Mouse (Mus musculus) hindbrain, embryonic 11.5 days (tissue): ENCODE results near the gene Fam126a. TPM values are rescaled to one million over a fixed set of nuclear protein-coding genes. Genes with fewer than 3 reads are reported as not detected.

Experiments
- ATAC-seq: fragments of 200-750 bp; cut with Nextera tagmentation; 2 replicates; pipeline ENCODE4 v1.8.0; 2017; ENCODE audit warnings: mild to moderate bottlenecking, moderate TSS enrichment, moderate library complexity; ENCODE audit not compliant: low FRiP score
- DNase-seq: peaks from one replicate; pipeline ENCODE4 v3.0.0-alpha.2; 2015; ENCODE audit warnings: low spot score
- H3K27ac ChIP-seq: fragments of 300-500 bp; sonication (generic); 2 replicates; pipeline ENCODE4 v1.5.1; 2014; ENCODE audit warnings: mild to moderate bottlenecking, low read depth, low read length
- H3K27me3 ChIP-seq: fragments of 300-500 bp; sonication (generic); 2 replicates; pipeline ENCODE4 v1.6.1; 2014; ENCODE audit warnings: mild to moderate bottlenecking, low read length, moderate library complexity, mixed read lengths; ENCODE audit not compliant: control insufficient read depth, insufficient read depth
- H3K36me3 ChIP-seq: fragments of 300-500 bp; sonication (generic); 2 replicates; pipeline ENCODE4 v1.6.1; 2014; ENCODE audit warnings: mild to moderate bottlenecking, low read length, moderate library complexity, mixed read lengths; ENCODE audit not compliant: control insufficient read depth, insufficient read depth
- H3K4me1 ChIP-seq: fragments of 300-500 bp; sonication (generic); replicated peaks from 2 replicates; pipeline ENCODE4 v1.6.1; 2014; ENCODE audit warnings: low read length, mixed read lengths; ENCODE audit not compliant: control insufficient read depth, insufficient read depth
- H3K4me2 ChIP-seq: fragments of 300-500 bp; sonication (generic); replicated peaks from 2 replicates; pipeline ENCODE4 v1.6.1; 2014; ENCODE audit warnings: mild to moderate bottlenecking, low read depth, low read length
- H3K4me3 ChIP-seq: fragments of 300-500 bp; sonication (generic); 2 replicates; pipeline ENCODE4 v1.5.1; 2014; ENCODE audit warnings: low read depth, low read length
- H3K9ac ChIP-seq: fragments of 300-500 bp; sonication (generic); 2 replicates; pipeline ENCODE4 v1.6.1; 2014; ENCODE audit warnings: low read depth, low read length
- H3K9me3 ChIP-seq: fragments of 300-500 bp; sonication (generic); 2 replicates; pipeline ENCODE4 v1.6.1; 2016; ENCODE audit warnings: low read length; ENCODE audit not compliant: control insufficient read depth
- WGBS: fragments of 180-500 bp; shearing (Covaris S2); extraction: QIAGEN DNeasy Blood & Tissue Kit; methylation state at CpG from one replicate; pipeline ENCODE4 v1.1.7; 2014; 5-methylcytosine and 5-hydroxymethylcytosine counted together
- polyA plus RNA-seq: library from polyadenylated mRNA; unstranded; fragments of >200 nt; fragmentation: Nextera tagmentation; extraction: Ambion mirVana; gene quantifications from 2 replicates; pipeline ENCODE4 v1.2.1, GENCODE M21; 2014

The Fam126a gene
- polyA plus RNA-seq, 1 experiment from 2014 or later: 38.8 TPM

DNA sequence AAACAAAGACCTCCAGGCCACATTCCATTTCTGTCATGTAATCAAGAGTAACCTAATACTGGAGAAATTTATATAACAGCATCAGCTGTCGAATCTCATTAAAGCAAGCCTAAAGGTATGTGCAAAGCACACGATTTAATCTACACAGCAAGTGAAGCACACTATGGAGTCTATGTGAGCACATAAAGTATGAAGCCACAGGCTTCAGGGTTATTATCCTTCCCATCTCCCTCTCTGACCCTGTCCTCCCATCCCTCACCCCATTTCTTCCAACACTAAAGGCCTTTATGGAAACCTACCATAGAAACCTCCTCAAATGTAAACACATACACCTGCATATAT, 37.0 kb downstream of the Fam126a start:
- ATAC-seq: peak; percentile 33; the same call in 1 of the 2 replicates
- no peak overlapping the region for H3K4me2 ChIP-seq
- H3K27me3 ChIP-seq: no peaks in the 10 kb centered on the region
- peak overlapping the region; percentile 75 for H3K27ac ChIP-seq
- H3K9me3 ChIP-seq: no peaks in the 10 kb centered on the region
- no peak overlapping the region for H3K9ac ChIP-seq
- peaks cover 2% of the 10 kb centered on the region; the same call in 1 of the 2 replicates for H3K4me1 ChIP-seq
- H3K4me3 ChIP-seq: no peak overlapping the region
- no peak for DNase-seq
- 43% methylated on average over 2 of the region's 2 CpGs for WGBS
- no peaks in the 10 kb centered on the region for H3K36me3 ChIP-seq

DNA sequence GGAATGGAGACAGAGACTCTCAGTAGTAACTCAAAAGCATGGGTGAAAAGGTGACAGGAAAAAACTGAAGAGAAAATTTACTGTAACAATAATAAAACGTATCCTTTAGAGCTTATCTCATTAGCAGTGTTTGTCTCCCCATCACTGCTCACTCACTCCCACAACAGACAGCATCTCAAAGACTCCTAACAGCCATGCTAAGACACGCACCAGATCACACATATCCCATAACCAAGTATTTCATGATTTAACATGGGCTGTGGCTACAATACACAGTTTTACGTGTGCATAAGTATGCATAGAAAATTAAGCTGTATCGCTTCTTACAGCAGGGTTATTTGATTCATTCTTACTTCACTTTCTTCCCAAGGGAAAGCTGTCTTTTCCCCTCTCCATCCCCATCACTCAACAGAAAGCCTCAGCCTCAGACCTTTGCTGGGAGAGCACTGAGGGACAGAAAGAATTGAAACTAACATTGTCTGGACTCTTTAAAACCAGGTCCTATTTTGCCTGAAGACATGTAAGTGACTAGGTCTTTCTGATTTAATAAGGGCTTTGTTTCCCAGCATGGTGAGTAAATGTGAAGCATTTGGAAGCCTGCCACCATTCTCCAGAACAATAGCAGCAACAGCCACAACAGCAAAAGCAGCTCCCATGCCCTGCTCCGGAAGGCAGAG, 37.5 kb downstream of the Fam126a start:
- no peak overlapping the region for H3K4me3 ChIP-seq
- H3K36me3 ChIP-seq: no peaks in the 10 kb centered on the region
- peak; percentile 54 for ATAC-seq
- no peak overlapping the region for H3K4me2 ChIP-seq
- peak; percentile 40 for DNase-seq
- no peak overlapping the region for H3K9ac ChIP-seq
- H3K27me3 ChIP-seq: no peaks in the 10 kb centered on the region
- 50% methylated on average over 5 of the region's 5 CpGs for WGBS
- no peaks in the 10 kb centered on the region for H3K9me3 ChIP-seq
- peaks cover 2% of the 10 kb centered on the region; the same call in 1 of the 2 replicates for H3K4me1 ChIP-seq
- peak overlapping the region; percentile 75 for H3K27ac ChIP-seq

DNA sequence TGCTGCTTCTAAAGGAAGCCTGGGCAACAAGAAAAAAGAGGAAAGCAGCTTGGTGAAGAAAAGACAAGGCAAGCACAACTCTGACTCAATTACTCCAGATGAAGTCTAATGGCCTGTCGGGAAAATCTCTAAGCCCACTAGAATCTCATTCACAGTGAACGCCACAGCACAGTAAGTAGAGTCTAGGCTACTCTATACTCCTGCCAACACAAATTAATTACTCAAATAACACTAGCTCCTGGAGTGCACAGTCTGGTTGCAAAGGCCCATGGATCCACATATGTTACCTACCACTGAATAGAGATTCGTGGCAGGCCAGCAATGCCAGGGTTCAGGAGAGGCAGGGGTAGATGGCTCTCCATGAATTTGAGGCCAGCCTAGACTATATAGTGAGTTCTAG, 40.5 kb downstream of the Fam126a start:
- Histone ChIP-seq H3K27me3 (no peaks in the 10 kb centered on the region), H3K4me3 (no peak overlapping the region), H3K4me1 (peaks cover 2% of the 10 kb centered on the region; the same call in 1 of the 2 replicates), H3K27ac (no peak overlapping the region), H3K9me3 (no peaks in the 10 kb centered on the region), H3K4me2 (no peak overlapping the region), H3K36me3 (no peaks in the 10 kb centered on the region), H3K9ac (no peak overlapping the region)
- 83% methylated on average over 3 of the region's 3 CpGs for WGBS
- DNase-seq (no peak), ATAC-seq (no peak)

DNA sequence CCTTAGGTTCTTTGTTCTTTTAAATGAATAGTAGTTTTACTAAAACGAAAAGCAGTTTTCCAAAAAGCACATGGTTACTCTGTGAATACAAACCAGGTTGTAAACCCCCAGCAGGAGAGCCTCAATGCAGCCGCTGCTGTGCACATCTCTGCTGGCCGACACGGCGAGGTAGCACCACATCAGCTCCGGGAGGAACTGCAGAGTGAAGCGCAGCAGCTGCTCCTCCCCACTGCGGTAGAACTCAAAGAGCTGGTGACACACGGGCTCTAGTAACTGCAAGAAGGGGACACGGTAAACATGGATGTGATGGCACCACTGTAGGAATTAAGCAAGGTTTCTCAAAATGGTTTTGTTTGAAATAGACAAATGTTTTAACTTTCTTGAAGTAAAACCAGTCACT, 42.7 kb downstream of the Fam126a start:
- no peaks in the 10 kb centered on the region for H3K27me3 ChIP-seq
- H3K9ac ChIP-seq: no peak overlapping the region
- no peak overlapping the region for H3K27ac ChIP-seq
- DNase-seq: no peak
- no peaks in the 10 kb centered on the region for H3K36me3 ChIP-seq
- WGBS: 69% methylated on average over 10 of the region's 10 CpGs
- no peak overlapping the region for H3K4me2 ChIP-seq
- H3K4me3 ChIP-seq: no peak overlapping the region
- no peaks in the 10 kb centered on the region for H3K9me3 ChIP-seq
- H3K4me1 ChIP-seq: no peaks in the 10 kb centered on the region; the same call in 1 of the 2 replicates
- ATAC-seq: no peak

DNA sequence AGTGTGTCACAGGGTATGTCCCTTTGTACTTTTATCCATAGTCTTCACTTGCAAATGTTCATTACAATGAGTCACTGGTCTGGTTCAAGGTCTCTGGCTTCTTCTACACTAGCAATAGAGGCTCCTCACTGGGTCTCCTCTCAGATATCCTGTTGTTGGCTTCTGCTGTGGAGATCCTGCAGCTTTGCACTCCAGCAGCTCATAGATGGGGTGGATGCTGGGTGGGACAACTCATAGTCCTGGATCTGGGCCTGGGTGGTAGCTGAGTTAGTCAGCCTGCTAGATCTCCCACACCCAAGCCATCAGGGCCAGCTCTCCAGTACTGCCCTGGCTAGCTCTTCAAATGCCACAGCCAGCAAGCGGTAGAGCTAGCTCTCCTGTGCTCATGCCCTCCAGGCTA, 48.4 kb downstream of the Fam126a start:
- H3K4me2 ChIP-seq: no peak overlapping the region
- H3K4me1 ChIP-seq: no peaks in the 10 kb centered on the region
- ATAC-seq (no peak), DNase-seq (no peak)
- H3K9me3 ChIP-seq: no peaks in the 10 kb centered on the region
- H3K27ac ChIP-seq: no peak overlapping the region
- WGBS: 93% methylated on average over 1 of the region's 1 CpGs
- no peaks in the 10 kb centered on the region for H3K27me3 ChIP-seq
- no peaks in the 10 kb centered on the region for H3K36me3 ChIP-seq
- H3K9ac ChIP-seq: no peak overlapping the region
- H3K4me3 ChIP-seq: no peak overlapping the region

DNA sequence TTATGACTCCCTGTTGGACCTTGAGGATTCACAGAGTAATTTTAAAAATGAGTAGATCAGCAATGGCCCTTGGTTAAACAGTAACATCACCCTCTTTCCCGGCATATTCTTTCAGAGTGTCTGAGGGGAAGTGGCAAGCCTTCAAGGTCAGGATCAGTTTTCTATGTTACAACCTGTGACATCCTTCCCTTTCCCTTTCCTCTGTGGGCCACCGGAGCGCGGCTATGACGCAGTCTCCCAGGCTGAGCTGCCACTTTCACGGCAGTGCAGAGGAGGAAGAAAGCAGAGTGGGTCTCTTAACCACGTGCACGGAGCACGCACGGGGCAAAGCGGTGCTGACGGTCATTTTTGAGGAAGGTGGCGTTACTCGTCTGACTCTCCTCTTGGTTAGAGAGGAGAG, 52.0 kb downstream of the Fam126a start:
- Histone ChIP-seq H3K4me2 (no peak overlapping the region), H3K9ac (no peak overlapping the region), H3K4me1 (no peaks in the 10 kb centered on the region), H3K36me3 (no peaks in the 10 kb centered on the region), H3K27ac (no peak overlapping the region), H3K27me3 (no peaks in the 10 kb centered on the region), H3K9me3 (no peaks in the 10 kb centered on the region), H3K4me3 (no peak overlapping the region)
- ATAC-seq (no peak), DNase-seq (no peak)
- 95% methylated on average over 14 of the region's 14 CpGs for WGBS

DNA sequence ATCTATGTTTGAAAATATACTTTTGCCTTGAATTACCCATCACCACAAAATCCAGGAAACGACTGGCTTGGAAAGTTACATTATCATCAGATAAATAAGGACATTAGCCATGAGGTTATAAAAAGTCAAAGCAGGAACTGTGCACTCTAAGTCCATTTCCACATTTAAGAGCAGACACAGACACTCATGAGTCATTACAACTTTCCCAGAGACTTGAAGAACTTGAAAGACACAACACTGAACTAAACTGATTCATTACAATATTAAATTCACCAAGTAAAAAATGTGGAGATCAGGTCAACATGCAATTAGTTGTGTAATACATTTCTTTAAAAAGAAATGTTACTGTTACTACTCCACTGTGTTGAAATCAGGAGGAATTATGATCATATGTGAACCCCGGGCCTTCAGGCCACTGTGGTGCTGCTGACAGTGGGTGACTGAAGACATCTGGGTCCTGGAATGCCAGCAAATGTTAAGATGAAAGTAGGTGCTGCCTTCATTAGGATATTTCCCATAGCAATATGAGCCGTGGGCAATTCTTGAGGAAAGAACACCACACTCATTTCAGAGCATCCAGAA, 55.4 kb downstream of the Fam126a start:
- 88% methylated on average over 3 of the region's 3 CpGs for WGBS
- H3K27me3 ChIP-seq: no peaks in the 10 kb centered on the region
- no peak overlapping the region for H3K27ac ChIP-seq
- no peak overlapping the region for H3K9ac ChIP-seq
- no peaks in the 10 kb centered on the region for H3K36me3 ChIP-seq
- H3K4me3 ChIP-seq: no peak overlapping the region
- H3K9me3 ChIP-seq: no peaks in the 10 kb centered on the region
- no peaks in the 10 kb centered on the region for H3K4me1 ChIP-seq
- DNase-seq: no peak
- no peak overlapping the region for H3K4me2 ChIP-seq
- no peak for ATAC-seq

DNA sequence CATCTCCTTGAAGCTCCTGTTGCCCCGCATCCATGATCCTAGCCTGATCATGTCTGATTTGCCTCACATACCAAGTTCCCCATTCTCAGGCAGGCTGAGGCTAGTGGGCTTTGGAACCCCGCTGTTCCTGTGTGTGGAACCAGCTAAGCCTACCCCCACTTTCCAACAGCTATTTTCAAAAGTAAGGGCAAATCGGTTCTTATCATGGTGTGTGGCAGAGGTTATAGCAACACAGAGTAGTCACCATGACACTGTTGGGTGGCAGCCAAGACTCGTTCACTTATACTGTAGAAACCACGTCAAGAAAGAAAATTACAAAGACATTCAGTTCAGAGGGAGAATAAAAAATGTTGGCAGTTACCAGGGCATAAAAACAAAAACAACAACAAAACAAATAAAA, 62.8 kb downstream of the Fam126a start:
- WGBS: 85% methylated on average over 5 of the region's 5 CpGs
- no peaks in the 10 kb centered on the region for H3K27me3 ChIP-seq
- no peak overlapping the region for H3K4me2 ChIP-seq
- H3K4me3 ChIP-seq: no peak overlapping the region
- DNase-seq (no peak), ATAC-seq (no peak)
- no peak overlapping the region for H3K9ac ChIP-seq
- H3K4me1 ChIP-seq: no peaks in the 10 kb centered on the region
- no peaks in the 10 kb centered on the region for H3K36me3 ChIP-seq
- H3K9me3 ChIP-seq: no peaks in the 10 kb centered on the region
- H3K27ac ChIP-seq: no peak overlapping the region

DNA sequence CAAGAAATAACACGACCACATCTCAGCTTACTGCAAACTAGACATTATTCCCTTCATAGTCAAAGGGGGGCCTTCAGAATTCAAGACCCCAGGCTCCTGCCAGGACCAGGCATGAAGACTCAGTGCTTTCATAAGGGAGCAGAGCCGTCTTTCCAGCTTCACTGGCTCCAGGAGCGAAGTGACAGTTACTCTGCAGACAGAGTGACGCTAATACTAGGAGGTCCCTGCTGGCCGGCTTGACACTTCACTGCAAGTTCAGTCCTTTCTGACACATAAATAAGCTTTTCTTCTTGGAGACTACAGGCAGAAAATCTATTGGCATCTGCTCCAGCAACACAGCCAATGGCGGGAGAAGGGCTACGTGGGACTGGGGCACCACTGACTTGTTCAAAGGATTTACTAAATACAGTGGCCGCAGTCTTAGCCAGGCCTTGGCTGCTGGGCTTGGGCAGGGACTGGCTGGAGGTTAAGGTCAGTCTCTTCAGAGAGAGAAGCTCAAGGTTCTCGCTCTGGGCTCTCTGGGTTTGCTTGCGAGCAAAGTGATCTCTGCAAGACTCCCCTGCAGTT, 65.8 kb downstream of the Fam126a start:
- H3K27ac ChIP-seq: no peak overlapping the region
- H3K4me3 ChIP-seq: no peak overlapping the region
- H3K9ac ChIP-seq: no peak overlapping the region
- 87% methylated on average over 10 of the region's 10 CpGs for WGBS
- ATAC-seq (no peak), DNase-seq (no peak)
- H3K4me1 ChIP-seq: no peaks in the 10 kb centered on the region
- no peaks in the 10 kb centered on the region for H3K9me3 ChIP-seq
- no peaks in the 10 kb centered on the region for H3K36me3 ChIP-seq
- no peaks in the 10 kb centered on the region for H3K27me3 ChIP-seq
- H3K4me2 ChIP-seq: no peak overlapping the region
